Mouse (Mus musculus) spleen, adult 12 weeks (tissue): Measurements from ENCODE around the gene Tenm3.

ENCODE experiments used
- DNase-seq: peaks from one replicate; pipeline ENCODE4 v3.0.0; 2022; ENCODE audit warnings: low spot score

Tenm3 gene

DNA sequence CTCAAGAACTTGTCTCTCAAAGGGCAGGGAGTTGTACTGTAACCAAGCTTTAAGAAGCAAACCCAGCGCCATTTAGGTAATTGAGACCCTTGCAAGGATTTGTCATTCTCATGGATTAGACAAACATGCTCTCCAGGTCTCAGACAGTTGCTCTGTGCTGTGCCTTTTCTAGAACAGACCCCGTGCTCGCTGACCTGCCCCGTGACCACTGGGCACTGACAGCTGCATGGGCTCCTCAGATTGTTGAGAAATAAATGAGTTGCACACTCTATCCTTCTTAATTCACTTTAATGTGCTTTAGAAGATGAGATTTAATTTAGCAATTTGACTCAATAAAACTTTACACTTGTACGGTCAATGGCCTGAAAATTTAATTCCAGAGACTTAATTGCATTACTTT, 502.5 kb downstream of the Tenm3 start:
- no peak for DNase-seq

DNA sequence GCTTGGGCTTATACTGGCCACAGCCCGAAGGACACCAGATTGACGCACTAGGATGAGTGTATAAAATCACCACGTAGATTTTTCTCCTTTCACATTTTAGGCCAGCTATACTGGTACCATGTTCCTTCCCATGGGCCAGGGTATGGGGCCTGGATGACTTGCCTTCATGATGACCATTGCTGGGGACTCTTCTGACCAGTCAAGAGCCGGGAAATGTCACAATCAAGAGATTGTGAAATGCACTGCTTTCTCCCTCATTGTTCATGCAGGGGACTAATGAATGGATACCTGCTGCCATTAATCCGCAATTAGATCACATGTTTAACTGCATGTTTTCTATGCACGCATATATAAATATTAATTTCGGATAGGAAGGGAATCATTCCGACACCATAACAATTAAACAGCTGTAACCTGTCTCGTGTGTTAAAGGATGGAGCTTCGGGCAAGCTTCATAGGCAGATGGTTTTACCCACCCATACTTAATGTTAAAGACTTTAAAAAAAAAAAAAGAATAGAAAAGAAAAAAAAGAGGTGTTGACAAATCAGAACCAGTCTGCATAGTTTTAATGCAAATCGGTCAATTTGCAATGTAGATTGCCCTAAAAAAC, 521.0 kb downstream of the Tenm3 start:
- DNase-seq: no peak

DNA sequence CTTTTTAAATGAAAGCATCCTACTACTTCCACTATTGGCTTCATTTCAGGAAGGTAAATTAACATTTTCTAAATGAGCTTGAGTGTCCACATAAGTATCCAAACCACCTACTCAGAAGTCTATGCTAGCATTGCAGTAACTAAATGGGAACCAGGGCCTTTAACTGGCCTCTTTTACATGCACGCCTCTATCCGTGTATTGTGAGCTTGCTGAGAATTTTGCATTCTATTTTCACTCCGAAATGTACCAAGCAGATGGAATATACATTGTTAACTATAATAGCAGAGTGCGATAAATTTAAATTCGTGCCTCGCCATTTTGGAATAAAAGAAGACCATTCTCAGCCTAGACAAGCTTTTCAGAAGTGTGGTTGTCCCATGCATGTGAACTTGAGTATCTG, 521.5 kb downstream of the Tenm3 start:
- no peak for DNase-seq

- no peak for DNase-seq
Measured at GRCm38 (mm10) chr8:48319674-48320073, 524.1 kb downstream of the Tenm3 start.

DNA sequence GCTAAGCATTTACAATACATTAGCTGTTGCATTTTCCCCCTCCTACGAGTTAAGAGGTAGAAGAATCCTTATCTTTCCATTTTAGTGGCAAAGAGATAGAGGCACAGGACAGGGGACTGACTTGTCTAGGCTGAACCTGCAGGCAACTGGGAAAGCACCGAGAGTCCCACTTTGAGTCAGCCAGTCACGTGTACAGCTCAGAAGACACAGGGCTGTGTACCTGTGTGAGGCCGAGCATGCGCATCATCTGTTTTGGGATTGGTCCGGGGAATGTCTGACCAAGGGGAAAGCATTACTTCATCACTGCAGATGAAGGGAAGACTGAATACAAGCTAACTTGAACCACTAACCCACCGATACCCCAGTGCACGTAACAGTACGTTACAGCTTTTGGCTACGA, 526.3 kb downstream of the Tenm3 start:
- DNase-seq: no peak

GRCm38 (mm10) chr8:48315605-48316004, 528.1 kb downstream of the Tenm3 start:
- DNase-seq: no peak

DNA sequence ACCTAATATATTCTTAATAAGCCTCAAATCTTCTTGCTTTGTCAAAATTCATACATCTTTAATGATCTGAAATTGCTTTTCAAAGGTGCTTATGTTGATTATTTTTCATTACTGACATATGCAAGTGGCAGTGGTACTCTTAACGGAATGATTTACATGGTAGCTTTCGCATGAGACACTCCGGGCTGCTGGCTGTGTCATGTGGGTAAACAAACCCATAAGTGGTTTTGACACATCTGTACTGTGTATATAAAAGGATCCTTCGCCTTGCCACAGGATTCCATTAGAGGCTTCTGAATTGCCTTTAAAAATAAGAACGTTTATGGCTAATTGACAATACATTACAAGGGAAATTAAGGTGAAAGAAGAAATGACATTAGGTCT, 529.8 kb downstream of the Tenm3 start:
- no peak for DNase-seq

DNA sequence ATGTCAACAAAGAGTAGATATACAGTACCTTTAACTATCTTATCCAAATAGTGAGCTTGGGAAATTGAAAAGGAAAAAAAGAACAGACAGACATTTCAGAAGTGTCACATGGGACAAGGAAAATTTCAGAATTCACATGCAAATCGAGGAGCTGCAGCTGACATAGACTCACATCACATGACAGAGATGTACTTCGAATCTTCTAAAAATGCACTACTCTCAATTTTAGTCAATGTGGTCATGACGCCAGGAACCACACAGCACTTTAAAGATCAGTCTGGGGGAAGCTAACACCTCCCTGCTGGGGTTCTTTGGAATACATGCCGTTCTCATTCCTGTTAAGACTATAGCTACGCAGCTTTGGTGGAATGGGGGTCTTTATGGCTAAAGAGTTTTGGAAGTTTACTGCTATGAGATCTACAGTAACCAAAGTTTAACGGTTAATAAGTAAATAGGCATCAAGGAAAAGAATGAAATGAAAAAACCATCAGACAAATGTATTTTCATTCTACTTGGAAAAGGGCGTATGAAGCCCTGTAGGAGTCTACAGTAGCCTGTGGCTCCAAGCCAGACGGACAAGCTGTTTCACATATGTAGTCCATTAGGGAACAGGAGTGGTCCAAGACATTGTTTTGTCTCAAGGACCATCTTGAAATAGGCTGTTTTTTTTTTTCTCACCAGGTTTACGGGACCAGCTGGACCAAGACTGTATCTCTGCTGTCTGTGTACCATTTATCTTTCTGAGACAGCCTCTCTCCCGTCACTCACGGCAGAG, 530.4 kb downstream of the Tenm3 start:
- DNase-seq: no peak

GRCm38 (mm10) chr8:48311706-48312105, 532.0 kb downstream of the Tenm3 start:
- DNase-seq: no peak

- DNase-seq: no peak
Measured at GRCm38 (mm10) chr8:48310240-48310849, 533.4 kb downstream of the Tenm3 start.

DNA sequence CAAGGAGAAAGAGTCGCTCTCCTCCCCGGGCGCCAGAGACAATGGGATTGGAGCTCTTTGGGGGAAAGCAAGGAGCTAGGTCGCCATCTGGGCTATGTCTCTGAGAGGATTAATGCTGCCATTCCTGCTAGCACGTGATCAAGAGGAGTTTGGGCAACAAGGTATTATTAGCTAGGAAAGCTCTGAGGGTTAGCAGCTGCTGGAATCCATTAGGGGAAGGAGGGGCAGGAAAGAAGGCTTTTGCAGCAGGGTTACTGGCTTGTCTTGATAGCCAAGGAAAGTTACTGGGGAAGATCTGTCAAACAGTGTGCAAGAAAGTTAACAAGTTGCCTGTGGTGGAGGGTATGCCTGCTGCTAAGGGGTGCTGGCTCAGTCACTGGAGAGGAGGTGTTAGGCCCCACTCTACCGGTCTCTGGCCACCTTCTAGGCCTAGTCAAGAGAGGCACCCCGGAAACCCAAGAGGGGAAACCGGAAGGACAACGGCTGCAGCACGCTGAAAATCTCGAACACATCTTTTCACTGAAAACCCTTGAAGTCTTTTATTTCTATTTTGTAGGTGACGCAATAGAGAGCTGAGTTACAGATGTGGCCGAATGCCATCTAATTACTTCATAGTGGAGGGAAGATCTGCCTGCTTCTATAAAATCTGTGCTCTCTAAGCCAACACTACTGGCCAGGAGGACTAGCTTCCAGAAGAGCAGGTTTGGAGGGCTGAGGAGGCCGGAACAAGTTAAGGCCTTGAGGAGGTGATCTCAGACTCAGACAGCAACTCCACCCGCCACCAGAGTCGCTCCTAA, 534.4 kb downstream of the Tenm3 start:
- no peak for DNase-seq

- DNase-seq: no peak
Measured at GRCm38 (mm10) chr8:48304224-48304623, 539.5 kb downstream of the Tenm3 start.

DNA sequence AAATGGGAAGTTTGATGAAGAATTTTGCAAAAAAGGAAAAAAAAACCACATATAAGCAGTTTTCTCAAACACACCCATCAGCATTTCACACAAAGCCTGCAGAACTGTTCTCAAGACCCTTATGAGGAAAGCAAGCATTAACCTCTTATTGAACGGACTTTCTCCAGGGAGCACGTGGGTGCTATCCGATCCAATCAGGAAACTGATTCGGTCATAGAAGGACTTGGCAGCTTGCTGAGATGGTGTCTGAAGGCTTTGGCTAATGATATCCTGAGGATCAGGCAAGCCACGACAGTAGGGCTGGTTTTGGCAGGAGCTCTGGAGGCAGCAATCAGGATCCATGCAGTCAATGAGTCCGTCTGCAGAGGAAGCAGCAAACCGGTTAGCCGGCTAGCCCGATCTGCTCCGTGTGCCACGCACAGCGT, 543.1 kb downstream of the Tenm3 start:
- DNase-seq: no peak

GRCm38 (mm10) chr8:48300061-48300460, 543.7 kb downstream of the Tenm3 start:
- DNase-seq: no peak

DNA sequence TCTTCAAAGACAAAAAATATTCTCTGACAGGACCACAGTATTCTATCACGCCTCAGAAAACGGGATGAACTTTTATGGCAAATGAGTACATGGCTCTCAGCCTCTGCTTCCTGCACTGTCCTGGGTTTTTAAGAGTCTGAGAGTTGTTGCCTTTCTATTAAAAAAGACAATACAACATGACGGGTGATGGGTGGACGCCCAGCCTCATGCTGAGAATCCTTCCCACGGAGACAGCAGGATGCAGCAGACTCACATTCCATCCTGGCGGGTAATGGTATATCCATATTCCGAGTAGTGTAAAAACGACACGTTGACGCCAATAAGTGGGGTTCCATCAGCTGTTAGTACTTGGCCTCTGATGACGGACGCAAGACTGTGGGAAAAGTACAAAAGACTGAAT, 544.4 kb downstream of the Tenm3 start:
- DNase-seq: no peak

- no peak for DNase-seq
Measured at GRCm38 (mm10) chr8:48296371-48296770, 547.4 kb downstream of the Tenm3 start.

DNA sequence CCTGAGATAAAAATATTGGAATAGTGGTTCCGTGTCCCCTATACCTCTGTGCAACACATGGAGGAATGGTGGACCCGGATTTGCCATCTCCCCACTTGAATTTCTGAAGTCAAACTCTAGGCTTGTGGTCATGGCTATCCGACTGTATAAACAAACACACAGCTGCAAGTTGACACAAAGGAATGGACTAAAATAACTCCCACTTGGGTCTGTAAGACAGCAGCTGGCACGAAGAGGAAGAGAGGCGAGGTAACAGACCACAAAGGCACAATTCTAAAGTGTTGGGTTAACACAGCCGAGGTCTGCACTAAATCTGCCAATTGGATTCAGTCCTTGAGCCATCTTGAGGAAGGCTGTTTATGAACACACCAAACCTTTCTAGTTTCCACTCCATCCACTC, 548.2 kb downstream of the Tenm3 start:
- DNase-seq: no peak

DNA sequence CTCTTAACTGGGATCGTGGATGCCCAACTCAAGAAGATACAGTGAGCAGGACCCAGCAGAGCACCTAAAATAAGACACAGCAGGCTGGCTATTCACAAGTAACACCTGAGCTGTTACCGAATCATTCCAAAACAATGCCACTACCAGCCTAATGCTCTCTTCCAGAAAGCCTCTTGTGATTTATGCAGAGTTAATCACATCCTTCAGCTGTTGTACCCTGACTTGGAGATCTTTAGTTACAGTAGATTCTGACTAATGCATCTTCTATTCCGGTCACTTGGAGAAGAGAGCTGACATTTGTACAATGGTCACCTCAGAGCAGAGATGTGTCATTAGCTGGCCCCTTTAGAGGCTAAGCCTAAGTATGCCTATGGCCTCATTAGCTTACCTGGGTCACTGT, 550.0 kb downstream of the Tenm3 start:
- no peak for DNase-seq

- DNase-seq: no peak
Measured at GRCm38 (mm10) chr8:48285432-48285831, 558.3 kb downstream of the Tenm3 start.

DNA sequence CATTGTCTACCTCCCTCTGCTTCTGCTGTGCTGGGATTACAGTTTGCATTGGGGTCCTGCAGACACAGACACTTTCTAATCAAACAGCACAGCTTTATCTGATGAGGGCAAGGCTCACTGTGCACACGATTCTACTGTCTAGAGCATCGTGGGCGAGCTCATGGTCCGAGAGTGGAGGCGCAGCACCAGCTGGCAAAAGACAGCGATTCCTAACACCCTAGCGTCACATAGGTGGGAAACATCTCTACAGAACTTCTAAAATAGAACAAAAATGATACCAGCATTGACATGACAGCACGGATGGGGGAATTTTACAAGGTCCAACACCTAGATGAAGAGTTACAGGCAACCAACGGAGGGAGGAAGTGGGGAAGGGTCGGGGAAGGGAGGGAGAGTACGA, 561.9 kb downstream of the Tenm3 start:
- DNase-seq: no peak

DNA sequence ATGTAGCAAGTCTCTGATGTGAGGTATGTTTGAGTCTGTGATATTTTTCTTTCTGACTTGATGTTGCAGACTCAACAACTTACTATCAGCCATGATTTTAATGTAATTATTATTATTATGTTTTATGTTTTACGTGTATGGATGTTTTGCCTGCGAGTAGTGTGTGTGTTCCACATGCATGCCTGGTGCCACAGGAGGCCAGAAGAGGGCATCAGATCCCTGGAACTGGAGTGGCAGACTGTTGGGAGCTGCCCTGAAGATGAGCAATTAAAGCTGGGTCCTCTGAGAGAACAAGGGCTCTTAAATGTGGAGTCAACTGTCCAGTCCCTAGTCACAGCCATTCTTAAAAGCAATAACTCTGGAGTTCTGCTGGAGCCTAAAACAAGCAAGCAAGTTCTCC, 564.4 kb downstream of the Tenm3 start:
- DNase-seq: no peak

DNA sequence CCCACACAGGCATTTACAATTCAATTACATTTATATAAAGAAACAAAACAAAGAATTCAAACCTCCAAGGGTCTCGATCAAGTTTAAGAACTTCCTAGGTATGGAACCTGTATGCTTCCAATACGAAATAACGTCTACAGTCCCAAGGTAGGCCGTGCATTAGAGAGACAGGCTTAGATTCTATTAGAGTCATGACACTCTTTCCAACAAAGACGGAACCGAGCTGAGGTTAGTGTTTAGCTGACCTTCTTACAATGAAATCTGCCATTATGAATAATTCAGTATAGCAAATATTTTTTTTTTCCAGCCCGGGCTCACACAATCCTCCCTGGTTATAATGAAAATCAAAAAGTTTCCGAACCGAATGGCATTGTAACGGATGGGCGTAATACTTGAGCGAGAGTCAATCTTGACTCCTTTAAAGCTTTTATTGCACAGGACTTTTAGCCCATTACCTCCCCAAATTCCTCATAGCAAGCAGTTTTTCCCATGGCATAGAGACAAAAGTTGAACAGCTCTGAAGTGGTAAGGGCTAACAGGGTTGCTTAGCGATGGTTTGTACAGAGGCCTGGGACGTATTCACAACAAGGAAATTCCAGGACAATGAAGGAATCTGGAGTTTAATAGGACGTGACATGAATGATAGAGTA, 565.6 kb downstream of the Tenm3 start:
- DNase-seq: no peak
